Mouse (Mus musculus) liver, embryonic 13.5 days (tissue): ENCODE results near the gene Efhd2. TPM values are rescaled to one million over a fixed set of nuclear protein-coding genes. Genes with fewer than 3 reads are reported as not detected.

Experiments used
- ATAC-seq: fragments of 200-750 bp; cut with Nextera tagmentation; 2 replicates; pipeline ENCODE4 v1.8.0; 2017; ENCODE audit warnings: low read depth, mild to moderate bottlenecking, moderate number of reproducible peaks, moderate library complexity
- DNase-seq: peaks from one replicate; pipeline ENCODE4 v3.0.0; 2022
- H3K27ac ChIP-seq: fragments of 300-500 bp; sonication (generic); 2 replicates; pipeline ENCODE4 v1.5.1; 2015; ENCODE audit warnings: moderate library complexity, mild to moderate bottlenecking, inconsistent platforms
- H3K27me3 ChIP-seq: fragments of 300-500 bp; sonication (generic); 2 replicates; pipeline ENCODE4 v1.6.1; 2015; ENCODE audit warnings: mild to moderate bottlenecking, inconsistent platforms
- H3K36me3 ChIP-seq: fragments of 300-500 bp; sonication (generic); 2 replicates; pipeline ENCODE4 v1.6.1; 2015; ENCODE audit warnings: mild to moderate bottlenecking, inconsistent platforms
- H3K4me1 ChIP-seq: fragments of 300-500 bp; sonication (generic); replicated peaks from 2 replicates; pipeline ENCODE4 v1.6.1; 2015; ENCODE audit warnings: inconsistent platforms
- H3K4me2 ChIP-seq: fragments of 300-500 bp; sonication (generic); 2 replicates; pipeline ENCODE4 v1.6.1; 2015; ENCODE audit warnings: inconsistent platforms, mild to moderate bottlenecking, moderate library complexity
- H3K4me3 ChIP-seq: fragments of 300-500 bp; sonication (generic); replicated peaks from 2 replicates; pipeline ENCODE4 v1.5.1; 2015; ENCODE audit warnings: mild to moderate bottlenecking, inconsistent platforms
- H3K9ac ChIP-seq: fragments of 300-500 bp; sonication (generic); 2 replicates; pipeline ENCODE4 v1.6.1; 2015; ENCODE audit warnings: mild to moderate bottlenecking, inconsistent platforms
- H3K9me3 ChIP-seq: fragments of 300-500 bp; sonication (generic); replicated peaks from 2 replicates; pipeline ENCODE4 v1.6.1; 2016; ENCODE audit warnings: inconsistent platforms
- WGBS: fragments of 180-500 bp; shearing (Covaris S2); methylation state at CpG from one replicate; pipeline ENCODE4 v1.1.7; 2015; ENCODE audit not compliant: insufficient replicate concordance; 5-methylcytosine and 5-hydroxymethylcytosine counted together
- polyA plus RNA-seq: library from polyadenylated mRNA; unstranded; fragments of >200 nt; fragmentation: Nextera tagmentation; extraction: Ambion mirVana; gene quantifications from 2 replicates; pipeline ENCODE4 v1.2.1, GENCODE M21; 2015

Gene Efhd2
- polyA plus RNA-seq, 1 experiment from 2014 or later: 51.5 TPM

- Histone ChIP-seq H3K9me3 (no peaks in the 10 kb centered on the region), H3K36me3 (peaks cover 5% of the 10 kb centered on the region; the same call in 1 of the 2 replicates), H3K4me2 (no peak overlapping the region), H3K27ac (no peak overlapping the region), H3K9ac (no peak overlapping the region), H3K4me3 (no peak overlapping the region), H3K27me3 (no peaks in the 10 kb centered on the region), H3K4me1 (0 out of 2 replicates have a peak, but pooled peaks cover 2% of the 10 kb centered on the region)
- no peak for DNase-seq
- WGBS: 56% methylated on average over 9 of the region's 9 CpGs
- ATAC-seq: no peak
Observed at GRCm38 (mm10) chr4:141853437-141853836, 21.3 kb downstream of the Efhd2 start.

- H3K9ac ChIP-seq: no peak within 1 kb of the TSS
- H3K4me2 ChIP-seq: no peak within 1 kb of the TSS
- no peaks in the 10 kb centered on the region for H3K9me3 ChIP-seq
- DNase-seq: no peak
- H3K4me1 ChIP-seq: no peaks in the 10 kb centered on the region
- 0 out of 2 replicates have a peak, but pooled peaks cover 3% of the 10 kb centered on the region for H3K27me3 ChIP-seq
- no peaks in the 10 kb centered on the region for H3K36me3 ChIP-seq
- H3K4me3 ChIP-seq: no peak within 1 kb of the TSS
- WGBS: 64% methylated on average over 6 of the region's 6 CpGs
- H3K27ac ChIP-seq: no peak within 1 kb of the TSS
- no peak for ATAC-seq
Observed at GRCm38 (mm10) chr4:141845999-141846398, 28.7 kb downstream of the Efhd2 start, which contains the start of gene Ctrc. TSS of gene Ctrc (minus strand) at chr4:141846359.

DNA sequence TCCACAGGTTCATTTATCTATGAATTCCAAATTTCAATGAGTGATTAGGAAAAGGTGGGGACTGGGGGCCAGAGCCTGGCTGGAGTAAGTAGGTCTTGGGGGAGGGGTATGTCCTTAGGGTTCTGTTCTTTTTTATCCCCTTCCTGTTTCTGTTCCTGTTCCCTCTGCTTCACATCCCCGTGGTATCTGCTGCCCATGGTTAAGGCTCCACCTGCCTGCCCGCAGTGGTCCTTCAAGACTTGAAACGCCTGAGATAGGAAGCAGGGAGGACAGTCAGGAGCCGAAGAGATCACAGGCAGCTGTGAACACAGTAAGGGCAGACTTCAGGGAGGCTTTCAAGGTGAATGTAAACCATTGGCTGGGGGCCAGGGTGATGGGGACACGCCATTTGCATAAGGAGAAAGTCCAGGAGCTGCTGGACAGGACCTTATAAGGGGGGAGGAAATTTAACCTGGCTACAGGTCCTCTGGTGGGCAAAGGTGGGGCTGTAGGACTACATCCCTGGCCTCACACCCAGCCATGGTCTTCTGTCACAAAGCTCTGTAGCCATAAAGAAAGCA is 40.1 kb downstream of the Efhd2 start:
- no peaks in the 10 kb centered on the region; the same call in 1 of the 2 replicates for H3K27me3 ChIP-seq
- H3K27ac ChIP-seq: no peak overlapping the region

DNA sequence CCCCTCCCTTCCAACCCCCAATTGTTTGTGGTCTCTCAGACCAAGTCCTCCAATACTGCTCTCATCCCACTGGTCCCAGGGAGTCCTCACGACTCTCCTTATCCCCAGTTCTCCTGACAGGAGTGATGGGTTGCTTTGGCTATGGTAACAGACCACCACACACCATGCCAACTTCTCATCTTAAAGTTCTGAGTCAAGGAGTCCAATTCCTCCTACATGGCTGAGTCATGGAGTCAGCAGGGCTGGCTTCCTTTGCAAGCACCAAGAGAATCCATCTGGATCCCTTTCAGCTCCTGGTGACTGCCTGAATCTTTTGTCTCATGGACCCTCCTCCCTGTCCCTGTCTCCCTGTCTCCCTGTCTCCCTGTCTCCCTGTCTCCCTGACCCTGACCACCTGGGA is 40.8 kb downstream of the Efhd2 start:
- Histone ChIP-seq H3K36me3 (no peaks in the 10 kb centered on the region), H3K4me3 (no peak overlapping the region), H3K9ac (no peak overlapping the region), H3K27ac (no peak overlapping the region), H3K27me3 (no peaks in the 10 kb centered on the region; the same call in 1 of the 2 replicates), H3K4me1 (no peaks in the 10 kb centered on the region), H3K9me3 (no peaks in the 10 kb centered on the region), H3K4me2 (no peak overlapping the region)
- DNase-seq: no peak
- no peak for ATAC-seq
- WGBS: 26% methylated on average over 1 of the region's 1 CpGs

More for the DNA sequence above, 40.1 kb downstream of the Efhd2 start:
- ATAC-seq (no peak), DNase-seq (no peak)
- H3K9me3 ChIP-seq: no peaks in the 10 kb centered on the region
- H3K9ac ChIP-seq: no peak overlapping the region
- H3K4me1 ChIP-seq: no peaks in the 10 kb centered on the region
- no peaks in the 10 kb centered on the region for H3K36me3 ChIP-seq
- H3K4me3 ChIP-seq: no peak overlapping the region
- 28% methylated on average over 5 of the region's 5 CpGs for WGBS
- H3K4me2 ChIP-seq: no peak overlapping the region

- Histone ChIP-seq H3K27me3 (no peaks in the 10 kb centered on the region; the same call in 1 of the 2 replicates), H3K9me3 (no peaks in the 10 kb centered on the region), H3K4me3 (no peak overlapping the region), H3K9ac (no peak overlapping the region), H3K4me2 (no peak overlapping the region), H3K36me3 (no peaks in the 10 kb centered on the region), H3K27ac (no peak overlapping the region), H3K4me1 (no peaks in the 10 kb centered on the region)
- 64% methylated on average over 7 of the region's 7 CpGs for WGBS
- DNase-seq (no peak), ATAC-seq (no peak)
Observed at GRCm38 (mm10) chr4:141831361-141831760, 43.4 kb downstream of the Efhd2 start.

DNA sequence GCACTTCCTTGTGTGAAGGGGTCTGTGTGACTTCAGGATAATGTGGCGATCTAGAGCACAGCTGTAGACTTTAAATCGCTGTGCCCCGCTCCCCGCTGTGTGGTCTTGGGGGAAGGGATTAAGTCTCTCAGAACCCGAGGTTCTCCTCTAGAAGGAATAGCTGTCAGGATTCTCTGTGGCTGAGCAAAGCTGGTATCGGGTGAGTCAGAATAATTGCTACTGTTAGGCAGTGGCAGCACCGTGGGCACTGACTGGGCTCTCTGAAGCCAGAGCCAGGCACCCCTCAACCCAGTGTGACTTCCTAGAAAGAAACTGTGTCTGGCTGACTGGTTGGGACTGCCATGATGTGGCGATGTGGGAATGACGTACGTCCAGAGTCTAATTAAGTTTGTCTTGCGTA is 44.3 kb downstream of the Efhd2 start:
- no peak for DNase-seq
- H3K4me1 ChIP-seq: no peaks in the 10 kb centered on the region

DNA sequence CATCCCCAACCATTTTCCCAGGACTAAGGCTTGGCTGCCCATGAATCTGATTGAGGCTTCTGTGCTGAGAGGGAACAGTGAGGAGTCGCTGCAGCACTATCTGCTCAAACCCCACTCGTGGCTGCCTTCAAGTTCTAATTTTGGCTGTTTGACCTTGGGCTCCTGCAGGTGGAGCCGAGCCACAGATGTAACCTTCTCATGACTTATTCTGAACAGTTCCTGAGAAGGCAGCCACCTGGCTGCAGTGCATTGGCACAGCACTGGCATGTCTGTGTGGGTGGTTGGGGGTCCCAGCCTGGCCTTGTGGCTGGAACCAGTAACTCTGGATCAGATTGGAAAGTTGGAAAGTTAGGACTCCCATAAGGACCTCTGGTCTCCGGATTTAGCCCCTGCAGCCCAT is 46.5 kb downstream of the Efhd2 start:
- Histone ChIP-seq H3K9me3 (no peaks in the 10 kb centered on the region), H3K4me2 (no peak overlapping the region), H3K9ac (no peak overlapping the region), H3K27ac (no peak overlapping the region), H3K4me3 (no peak overlapping the region), H3K36me3 (no peaks in the 10 kb centered on the region), H3K4me1 (peaks cover 10% of the 10 kb centered on the region), H3K27me3 (no peaks in the 10 kb centered on the region)
- ATAC-seq: no peak
- WGBS: 45% methylated on average over 4 of the region's 4 CpGs
- no peak for DNase-seq

More for the DNA sequence above, 44.3 kb downstream of the Efhd2 start:
- no peak for ATAC-seq
- no peak overlapping the region for H3K4me2 ChIP-seq
- no peak overlapping the region for H3K4me3 ChIP-seq
- 62% methylated on average over 11 of the region's 11 CpGs for WGBS
- no peak overlapping the region for H3K9ac ChIP-seq
- no peaks in the 10 kb centered on the region; the same call in 1 of the 2 replicates for H3K27me3 ChIP-seq
- H3K27ac ChIP-seq: no peak overlapping the region
- H3K9me3 ChIP-seq: no peaks in the 10 kb centered on the region
- no peaks in the 10 kb centered on the region for H3K36me3 ChIP-seq

DNA sequence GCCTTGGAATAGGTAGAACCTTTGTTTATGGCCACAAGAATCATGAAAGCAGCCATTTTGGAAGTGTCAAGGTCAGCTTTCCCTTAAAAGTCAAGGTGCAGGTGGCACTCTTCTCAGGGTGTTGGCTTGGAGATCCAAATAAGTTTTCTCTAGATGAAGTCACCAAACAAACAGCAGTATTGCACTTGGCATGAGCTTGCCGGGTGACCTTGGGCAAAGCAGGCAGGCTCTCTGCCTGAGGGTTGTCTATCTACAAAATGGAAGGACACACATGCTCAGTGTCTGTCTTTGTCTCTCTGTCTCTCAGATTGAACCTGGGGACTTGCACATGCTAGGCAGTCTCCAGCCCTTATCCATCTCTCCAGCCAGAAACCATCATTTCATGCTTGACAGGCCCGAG is 47.3 kb downstream of the Efhd2 start:
- Histone ChIP-seq H3K9ac (no peak overlapping the region), H3K27ac (no peak overlapping the region), H3K9me3 (no peaks in the 10 kb centered on the region), H3K27me3 (no peaks in the 10 kb centered on the region), H3K36me3 (no peaks in the 10 kb centered on the region), H3K4me1 (peaks cover 18% of the 10 kb centered on the region), H3K4me2 (no peak overlapping the region), H3K4me3 (no peak overlapping the region)
- WGBS: 66% methylated on average over 2 of the region's 2 CpGs
- ATAC-seq (no peak), DNase-seq (no peak)

DNA sequence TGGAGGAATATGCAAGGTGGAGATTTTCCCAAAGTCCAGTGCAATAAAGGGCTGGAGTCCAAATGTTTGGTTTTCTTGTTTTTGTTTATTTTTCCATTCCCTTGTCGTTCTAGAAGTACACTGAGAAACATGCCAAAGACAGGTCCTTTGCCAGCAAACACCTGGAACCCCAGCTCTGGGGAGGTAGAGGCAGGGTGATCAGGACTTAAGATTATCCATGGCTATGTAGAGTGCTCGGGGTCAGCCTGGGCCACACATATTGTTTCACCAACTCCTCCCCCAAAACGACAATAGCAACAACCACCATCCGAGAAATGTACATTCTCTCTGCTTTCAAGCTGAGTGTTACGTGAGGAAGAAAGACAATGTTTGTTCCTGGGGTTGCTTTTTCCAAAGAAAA is 48.7 kb downstream of the Efhd2 start, which contains the start of gene Cela2a:
Cela2a (minus strand) TSS at position 101 of the 400 bp plus-strand sequence.
- WGBS: 39% methylated on average over 5 of the region's 5 CpGs
- Histone ChIP-seq H3K27ac (no peak within 1 kb of the TSS), H3K9ac (no peak within 1 kb of the TSS), H3K4me1 (peaks cover 18% of the 10 kb centered on the region), H3K27me3 (no peaks in the 10 kb centered on the region), H3K4me2 (no peak within 1 kb of the TSS), H3K9me3 (no peaks in the 10 kb centered on the region), H3K4me3 (no peak within 1 kb of the TSS), H3K36me3 (no peaks in the 10 kb centered on the region)
- DNase-seq: no peak
- ATAC-seq: no peak

DNA sequence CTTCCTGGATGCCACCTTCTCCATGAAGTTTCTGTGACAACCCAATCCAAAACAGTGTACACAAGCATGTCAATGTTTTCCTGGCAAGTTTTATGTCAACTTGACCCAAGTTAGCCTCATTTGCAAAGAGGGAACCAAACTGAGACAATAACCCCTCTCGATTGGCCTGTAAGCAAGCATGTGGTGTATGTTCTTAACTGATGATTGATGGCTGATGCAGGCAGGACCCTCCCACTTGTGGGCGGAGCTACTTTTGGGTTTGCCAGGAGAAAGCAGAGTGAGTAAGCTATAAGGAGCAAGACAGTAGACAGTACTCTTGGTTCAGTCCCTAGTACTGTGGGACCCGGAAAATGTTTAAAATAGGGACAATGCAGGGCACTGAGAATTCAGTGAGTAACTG is 51.7 kb downstream of the Efhd2 start:
- ATAC-seq (peak; percentile 80), DNase-seq (peak; percentile 69)
- no peak overlapping the region for H3K27ac ChIP-seq

GRCm38 (mm10) chr4:141822089-141822488 is 52.6 kb downstream of the Efhd2 start:
- H3K27ac ChIP-seq: no peak overlapping the region
- no peaks in the 10 kb centered on the region for H3K9me3 ChIP-seq
- DNase-seq: no peak

More for the DNA sequence above, 51.7 kb downstream of the Efhd2 start:
- Histone ChIP-seq H3K27me3 (no peaks in the 10 kb centered on the region), H3K36me3 (no peaks in the 10 kb centered on the region), H3K9ac (no peak overlapping the region), H3K4me3 (no peak overlapping the region), H3K9me3 (no peaks in the 10 kb centered on the region), H3K4me2 (no peak overlapping the region), H3K4me1 (peaks cover 18% of the 10 kb centered on the region)
- 32% methylated on average over 3 of the region's 3 CpGs for WGBS

DNA sequence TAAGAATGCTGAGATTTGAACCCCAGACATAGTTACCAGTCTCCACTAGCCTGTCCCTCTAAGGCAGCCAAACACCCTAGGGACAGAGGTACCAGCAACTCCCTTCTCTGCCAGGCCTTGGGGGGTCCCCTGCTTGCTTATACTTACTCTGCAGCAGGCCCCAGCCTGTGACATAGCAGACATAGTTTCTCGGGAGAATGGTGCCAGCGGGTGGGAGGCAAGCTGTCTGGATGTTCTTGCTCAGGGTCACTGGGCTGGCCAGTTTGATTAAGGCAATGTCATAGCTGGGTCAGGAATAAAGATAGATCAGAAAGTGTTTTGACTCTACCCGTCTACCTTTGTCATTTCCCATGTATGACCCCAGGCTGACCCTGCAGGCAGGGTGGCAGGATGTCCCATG is 53.5 kb downstream of the Efhd2 start:
- no peaks in the 10 kb centered on the region for H3K27me3 ChIP-seq
- DNase-seq: no peak
- H3K4me1 ChIP-seq: peaks cover 18% of the 10 kb centered on the region
- H3K4me2 ChIP-seq: no peak overlapping the region
- no peak overlapping the region for H3K27ac ChIP-seq
- H3K9me3 ChIP-seq: no peaks in the 10 kb centered on the region
- no peak overlapping the region for H3K4me3 ChIP-seq
- H3K9ac ChIP-seq: no peak overlapping the region
- H3K36me3 ChIP-seq: no peaks in the 10 kb centered on the region
- no peak for ATAC-seq
- 66% methylated on average over 3 of the region's 3 CpGs for WGBS

More at GRCm38 (mm10) chr4:141822089-141822488, 52.6 kb downstream of the Efhd2 start:
- Histone ChIP-seq H3K27me3 (no peaks in the 10 kb centered on the region), H3K36me3 (no peaks in the 10 kb centered on the region), H3K4me1 (peaks cover 18% of the 10 kb centered on the region), H3K4me2 (no peak overlapping the region), H3K9ac (no peak overlapping the region), H3K4me3 (no peak overlapping the region)
- no peak for ATAC-seq
- WGBS: 57% methylated on average over 10 of the region's 10 CpGs
